Mouse (Mus musculus) liver, embryonic 15.5 days (tissue): ENCODE measurements around the gene Map4k2. TPM values are rescaled to one million over a fixed set of nuclear protein-coding genes. Genes with fewer than 3 reads are reported as not detected.

Experiments used
- ATAC-seq: fragments of 200-750 bp; cut with Nextera tagmentation; 2 replicates; pipeline ENCODE4 v1.8.0; 2017; ENCODE audit warnings: moderate number of reproducible peaks, mild to moderate bottlenecking, moderate library complexity; ENCODE audit not compliant: insufficient read depth
- H3K27ac ChIP-seq: fragments of 300-500 bp; sonication (generic); replicated peaks from 2 replicates; pipeline ENCODE4 v1.5.1; 2015; ENCODE audit warnings: mild to moderate bottlenecking, inconsistent platforms
- H3K27me3 ChIP-seq: fragments of 300-500 bp; sonication (generic); 2 replicates; pipeline ENCODE4 v1.6.1; 2015; ENCODE audit warnings: mild to moderate bottlenecking, inconsistent platforms
- H3K36me3 ChIP-seq: fragments of 300-500 bp; sonication (generic); replicated peaks from 2 replicates; pipeline ENCODE4 v1.6.1; 2015; ENCODE audit warnings: moderate library complexity, mild to moderate bottlenecking, inconsistent platforms
- H3K4me1 ChIP-seq: fragments of 300-500 bp; sonication (generic); replicated peaks from 2 replicates; pipeline ENCODE4 v1.6.1; 2015; ENCODE audit warnings: inconsistent platforms
- H3K4me2 ChIP-seq: fragments of 300-500 bp; sonication (generic); 2 replicates; pipeline ENCODE4 v1.6.1; 2015; ENCODE audit warnings: moderate library complexity, mild to moderate bottlenecking, inconsistent platforms
- H3K4me3 ChIP-seq: fragments of 300-500 bp; sonication (generic); replicated peaks from 2 replicates; pipeline ENCODE4 v1.5.1; 2015; ENCODE audit warnings: mild to moderate bottlenecking, inconsistent platforms
- H3K9ac ChIP-seq: fragments of 300-500 bp; sonication (generic); 2 replicates; pipeline ENCODE4 v1.6.1; 2015; ENCODE audit warnings: moderate library complexity, mild to moderate bottlenecking, inconsistent platforms
- H3K9me3 ChIP-seq: fragments of 300-500 bp; sonication (generic); replicated peaks from 2 replicates; pipeline ENCODE4 v1.6.1; 2016; ENCODE audit warnings: inconsistent platforms
- WGBS: fragments of 180-500 bp; shearing (Covaris S2); methylation state at CpG from one replicate; pipeline ENCODE4 v1.1.7; 2015; ENCODE audit warnings: mixed read lengths; ENCODE audit not compliant: insufficient replicate concordance; 5-methylcytosine and 5-hydroxymethylcytosine counted together
- microRNA-seq: library from miRNA; unstranded; fragments of <30 nt; microRNA quantifications from one replicate; pipeline ENCODE4, GENCODE M21; 2016
- polyA plus RNA-seq: library from polyadenylated mRNA; unstranded; fragments of >200 nt; fragmentation: Nextera tagmentation; extraction: Ambion mirVana; gene quantifications from 2 replicates; pipeline ENCODE4 v1.2.1, GENCODE M21; 2015

Map4k2 gene
- polyA plus RNA-seq, 1 experiment from 2014 or later: 7.7 TPM

DNA sequence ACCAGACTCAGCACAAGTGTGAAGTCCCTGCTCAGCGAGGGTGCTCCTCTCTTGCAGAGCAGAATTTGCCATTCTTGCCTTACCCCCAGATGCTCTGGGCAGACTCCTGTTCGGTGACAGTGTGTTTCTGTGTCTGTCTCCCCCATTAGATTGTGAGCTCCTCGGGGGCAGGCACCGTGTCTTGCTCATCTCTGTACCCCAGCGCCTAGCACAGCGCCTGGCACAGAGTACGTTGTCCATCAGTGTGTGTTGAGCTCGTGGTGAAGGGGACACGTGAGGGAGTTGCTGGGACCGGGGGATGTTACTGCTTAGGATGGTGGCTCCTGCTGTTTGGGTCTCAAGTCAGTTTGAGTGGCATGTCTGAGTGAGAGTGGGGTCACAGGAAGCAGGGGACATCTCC lies 62.9 kb downstream of the Map4k2 start:
- H3K9me3 ChIP-seq: no peaks in the 10 kb centered on the region
- peaks cover 22% of the 10 kb centered on the region; the same call in 1 of the 2 replicates for H3K36me3 ChIP-seq
- peaks cover 39% of the 10 kb centered on the region for H3K27me3 ChIP-seq
- H3K27ac ChIP-seq: no peak overlapping the region
- no peak overlapping the region for H3K4me3 ChIP-seq
- H3K4me1 ChIP-seq: peaks cover 43% of the 10 kb centered on the region
- no peak overlapping the region for H3K4me2 ChIP-seq
- H3K9ac ChIP-seq: no peak overlapping the region
- 77% methylated on average over 10 of the region's 10 CpGs for WGBS
- ATAC-seq: no peak

Small RNA genes within 50 kb of the gene (microRNA-seq; reads per million reads assigned to microRNA genes)
- 1.3 reads per million for gene Mir6989

Other genes starting within 250 kb of the Map4k2 start
- 0.23 and 0.25 TPM in 2 replicates for gene AC131692.1, start 246.7 kb upstream of the Map4k2 start, polyA plus RNA-seq
- 3.5 and 3.7 TPM in 2 replicates for gene Naaladl1, start 235.4 kb upstream of the Map4k2 start, polyA plus RNA-seq
- gene Sac3d1, start 222.5 kb upstream of the Map4k2 start, polyA plus RNA-seq: 23.2 and 24.0 TPM in 2 replicates
- 58.5 and 66.0 TPM in 2 replicates for gene Snx15, start 212.8 kb upstream of the Map4k2 start, polyA plus RNA-seq
- gene Batf2, start 200.2 kb upstream of the Map4k2 start, polyA plus RNA-seq: 0.17 and 0.44 TPM in 2 replicates
- gene Arl2, start 199.6 kb upstream of the Map4k2 start, polyA plus RNA-seq: 26.0 and 28.8 TPM in 2 replicates
- not detected in 2 replicates for gene Majin, start 156.7 kb upstream of the Map4k2 start, polyA plus RNA-seq
- 0.15 and 0.28 TPM in 2 replicates for gene Gpha2, start 114.8 kb upstream of the Map4k2 start, polyA plus RNA-seq
- gene Ppp2r5b, start 105.3 kb upstream of the Map4k2 start, polyA plus RNA-seq: 3.3 and 5.0 TPM in 2 replicates
- 4.7 and 5.8 TPM in 2 replicates for gene Atg2a, start 99.5 kb upstream of the Map4k2 start, polyA plus RNA-seq
- 64.0 and 69.3 TPM in 2 replicates for gene Ehd1, start 64.4 kb upstream of the Map4k2 start, polyA plus RNA-seq
- 0.21 and 0.38 TPM in 2 replicates for gene Cdc42bpg, start 34.7 kb upstream of the Map4k2 start, polyA plus RNA-seq
- 25.1 and 25.4 TPM in 2 replicates for gene Men1, start 6.2 kb upstream of the Map4k2 start, polyA plus RNA-seq
- gene Sf1, start 22.6 kb downstream of the Map4k2 start, polyA plus RNA-seq: 64.3 and 68.8 TPM in 2 replicates
- 6.4 and 9.2 TPM in 2 replicates for gene Pygm, start 43.3 kb downstream of the Map4k2 start, polyA plus RNA-seq
- 81.3 and 88.4 TPM in 2 replicates for gene Rasgrp2, start 58.2 kb downstream of the Map4k2 start, polyA plus RNA-seq
- 0.39 and 0.51 TPM in 2 replicates for gene Nrxn2, start 77.6 kb downstream of the Map4k2 start, polyA plus RNA-seq
- gene Slc22a12, start 201.9 kb downstream of the Map4k2 start, polyA plus RNA-seq: not detected in 2 replicates